Mouse (Mus musculus) WW6 (cell line): ENCODE measurements around the gene Zfp691.
A peak's percentile ranks its signal among the peaks of the same experiment; 100 is the strongest.

ENCODE experiments used
- DNase-seq: peaks from one replicate; pipeline ENCODE4 v3.0.0-alpha.2; 2013; ENCODE audit warnings: low read depth, low spot score

Zfp691 gene

DNA sequence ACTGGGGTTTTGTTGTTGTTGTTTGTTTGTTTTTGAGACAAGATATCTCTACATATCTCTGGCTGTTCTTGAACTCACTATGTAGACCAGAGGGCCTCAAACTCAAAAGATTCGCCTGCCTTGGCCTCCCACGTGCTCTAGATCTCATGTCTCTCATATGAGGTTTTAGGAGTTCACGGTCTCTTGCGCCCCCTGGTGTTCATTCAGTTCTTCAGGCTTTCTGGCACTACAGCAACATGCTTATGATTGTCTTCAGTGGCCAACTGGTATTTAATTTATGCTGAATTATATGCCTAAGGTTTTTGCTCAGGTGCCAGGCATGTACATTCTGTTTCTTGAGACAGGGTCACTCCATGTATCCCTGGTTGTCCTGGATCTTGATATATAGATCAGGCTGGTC lies 6.3 kb downstream of the Zfp691 start:
- peak; percentile 38 for DNase-seq

DNA sequence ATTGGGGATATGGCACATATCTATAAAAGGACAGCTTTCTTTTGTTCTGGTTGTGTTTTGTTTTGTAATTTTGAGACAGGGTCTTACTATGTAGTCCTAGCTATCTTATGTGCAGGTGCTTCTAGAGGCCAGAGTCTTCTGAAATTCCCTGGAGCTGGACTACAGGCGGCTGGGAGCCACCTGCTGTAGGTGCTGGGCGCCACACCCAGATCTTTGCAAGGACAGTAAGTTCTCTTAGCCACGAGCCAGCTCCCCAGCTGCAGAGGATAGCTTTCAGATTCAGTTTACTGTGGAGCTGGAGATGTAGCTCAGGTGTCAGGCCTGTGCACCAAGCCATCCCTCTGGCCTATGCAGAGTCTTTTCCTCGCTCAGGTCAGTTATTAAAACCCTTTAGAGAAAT lies 6.9 kb downstream of the Zfp691 start:
- no peak for DNase-seq

DNA sequence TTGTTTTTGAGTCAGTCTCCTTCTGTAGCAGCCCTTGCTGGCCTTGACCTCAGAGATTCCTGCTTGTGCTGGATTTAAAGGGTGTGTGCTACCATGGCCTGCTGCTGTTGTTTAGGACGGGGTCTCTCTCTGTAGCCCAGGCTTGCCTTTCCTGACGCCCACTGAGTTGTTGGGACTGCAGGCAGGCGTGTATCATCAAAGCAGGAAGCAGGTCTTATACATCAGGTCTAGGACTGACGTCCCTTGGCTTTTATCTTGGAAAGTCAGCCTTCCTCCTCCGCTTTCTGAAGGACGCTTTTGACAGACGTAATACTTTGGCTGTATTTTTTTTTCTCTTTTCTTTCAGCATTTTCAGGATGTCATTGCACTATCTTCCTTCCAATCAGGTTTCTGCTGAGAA lies 8.1 kb downstream of the Zfp691 start:
- DNase-seq: no peak

DNA sequence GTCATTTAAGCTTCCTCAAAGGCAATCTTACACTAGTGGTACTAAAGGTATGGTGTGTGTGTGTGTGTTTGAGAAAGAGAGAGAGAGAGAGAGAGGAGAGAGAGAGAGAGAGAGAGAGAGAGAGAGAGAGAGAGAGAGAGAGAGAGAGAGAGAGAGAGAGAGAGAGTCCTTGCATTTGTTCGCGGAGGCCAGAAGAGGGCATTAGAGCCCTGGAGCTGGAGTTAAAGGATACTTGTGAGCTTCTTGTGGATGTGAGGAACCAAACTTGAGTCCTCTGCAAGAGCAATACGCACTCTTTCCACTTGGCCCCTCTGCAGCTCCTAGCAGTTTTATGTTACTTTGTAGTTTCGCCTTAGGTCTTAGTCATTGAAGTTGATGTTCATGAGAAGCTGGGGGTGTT lies 11.0 kb downstream of the Zfp691 start:
- DNase-seq: no peak

DNA sequence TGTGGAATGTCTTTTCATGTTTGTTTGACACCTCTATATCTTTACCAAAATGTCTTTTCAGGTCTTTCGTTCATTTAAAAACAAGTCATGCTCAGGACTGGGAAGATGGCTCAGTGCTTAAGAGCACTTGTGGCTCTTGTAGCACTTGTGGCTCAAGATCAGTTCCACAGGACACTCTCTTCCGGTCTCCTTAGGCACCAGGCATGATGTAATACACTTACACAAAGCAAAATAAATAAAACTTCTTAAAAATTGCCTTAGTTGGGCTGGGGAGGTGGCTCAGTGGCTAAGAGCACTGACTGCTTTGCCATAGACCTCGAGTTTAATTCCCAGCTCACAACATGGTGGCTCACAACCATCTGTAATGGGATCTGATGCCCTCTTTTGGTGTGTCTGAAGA lies 12.6 kb downstream of the Zfp691 start:
- no peak for DNase-seq

DNA sequence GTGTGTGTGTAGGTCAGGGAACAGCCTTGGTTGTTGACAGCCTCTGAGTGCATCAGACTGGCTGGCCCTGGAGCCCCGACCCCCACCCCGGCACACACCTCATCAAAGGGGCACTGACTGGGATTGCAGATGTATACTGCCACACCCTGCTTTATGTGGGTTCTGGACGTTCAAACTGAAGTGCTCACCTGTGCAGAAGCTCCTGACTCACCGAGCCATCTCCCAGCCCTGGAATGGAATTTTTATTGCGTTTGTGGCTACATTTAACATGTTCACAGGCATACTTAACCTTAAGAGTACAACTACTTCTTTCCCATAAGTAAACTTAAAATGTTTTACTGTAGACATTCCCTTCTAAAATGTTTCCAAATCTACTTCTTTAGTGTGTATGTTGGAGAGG lies 16.1 kb downstream of the Zfp691 start:
- DNase-seq: no peak

DNA sequence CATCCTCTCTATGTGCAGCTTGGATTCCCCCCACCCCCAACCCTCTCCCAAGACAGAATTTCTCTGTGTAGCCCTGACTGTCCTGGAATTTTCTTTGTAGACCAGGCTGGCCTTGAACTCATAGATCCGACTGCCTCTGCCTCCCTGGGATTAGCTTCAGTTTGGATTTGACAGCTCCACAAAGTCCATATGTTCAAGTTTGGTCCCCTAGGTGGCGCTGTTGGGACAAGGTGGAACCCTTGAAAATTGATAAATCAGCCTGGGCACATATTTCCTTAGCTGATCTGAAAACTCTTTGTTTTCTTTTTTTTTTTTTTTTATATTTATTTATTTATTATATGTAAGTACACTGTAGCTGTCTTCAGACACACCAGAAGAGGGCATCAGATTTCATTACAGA lies 16.8 kb downstream of the Zfp691 start:
- no peak for DNase-seq

DNA sequence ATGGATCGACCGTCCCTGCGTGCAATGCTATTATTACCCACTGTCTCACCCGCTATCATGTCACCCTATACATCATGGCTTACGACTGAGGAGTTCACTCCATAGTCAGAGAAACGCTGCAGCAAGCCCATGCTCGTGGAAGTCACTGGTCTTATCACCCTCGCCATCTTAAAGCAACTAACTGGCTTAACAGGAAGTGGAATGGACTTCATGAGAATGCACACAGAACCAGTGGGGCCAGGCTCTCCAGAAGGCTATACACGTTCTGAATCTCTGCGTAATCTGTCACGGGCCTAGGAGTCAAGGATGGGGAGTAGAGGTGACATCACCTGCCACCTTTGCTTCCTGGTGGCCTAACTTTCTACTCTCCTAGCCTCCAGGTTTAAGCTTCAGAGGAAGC lies 25.3 kb downstream of the Zfp691 start:
- DNase-seq: no peak

DNA sequence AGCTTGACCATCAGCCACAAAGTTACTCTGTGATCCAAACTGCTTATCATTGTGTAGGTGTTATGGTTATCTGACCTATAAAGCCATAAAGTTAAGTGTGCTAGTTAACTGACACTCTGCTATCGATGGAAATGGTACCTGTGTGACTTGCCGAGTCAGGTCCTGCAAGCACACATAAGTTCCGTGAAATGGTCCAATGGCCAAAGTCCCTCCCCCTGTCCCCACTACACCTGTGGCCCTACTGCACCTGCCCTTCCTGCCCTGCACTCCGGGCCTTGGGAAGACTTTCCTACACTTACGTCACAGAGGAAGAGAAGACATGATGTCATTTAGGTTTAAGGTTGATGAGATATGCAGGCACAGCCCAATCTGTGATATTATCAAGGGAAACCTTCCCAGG lies 26.6 kb downstream of the Zfp691 start:
- DNase-seq: no peak

DNA sequence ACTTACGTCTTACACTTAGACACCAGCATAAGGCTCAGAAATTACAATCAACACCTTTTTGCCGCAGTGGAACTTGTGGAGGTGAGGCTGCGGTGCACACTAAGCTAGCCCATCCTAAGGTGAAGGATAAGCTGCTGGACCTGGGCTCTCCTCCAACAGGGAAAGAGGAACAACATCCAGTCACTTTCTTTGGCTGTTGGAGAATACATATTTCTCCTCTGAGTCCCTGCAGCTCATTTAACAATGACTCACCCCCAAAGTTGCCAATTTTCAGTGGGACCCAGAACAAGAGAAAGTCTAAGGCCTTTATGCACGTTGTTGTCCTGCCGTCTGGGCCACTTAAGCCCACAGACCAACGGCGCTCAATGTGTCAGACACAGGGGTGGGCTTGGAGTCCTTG lies 27.2 kb downstream of the Zfp691 start:
- DNase-seq: no peak

DNA sequence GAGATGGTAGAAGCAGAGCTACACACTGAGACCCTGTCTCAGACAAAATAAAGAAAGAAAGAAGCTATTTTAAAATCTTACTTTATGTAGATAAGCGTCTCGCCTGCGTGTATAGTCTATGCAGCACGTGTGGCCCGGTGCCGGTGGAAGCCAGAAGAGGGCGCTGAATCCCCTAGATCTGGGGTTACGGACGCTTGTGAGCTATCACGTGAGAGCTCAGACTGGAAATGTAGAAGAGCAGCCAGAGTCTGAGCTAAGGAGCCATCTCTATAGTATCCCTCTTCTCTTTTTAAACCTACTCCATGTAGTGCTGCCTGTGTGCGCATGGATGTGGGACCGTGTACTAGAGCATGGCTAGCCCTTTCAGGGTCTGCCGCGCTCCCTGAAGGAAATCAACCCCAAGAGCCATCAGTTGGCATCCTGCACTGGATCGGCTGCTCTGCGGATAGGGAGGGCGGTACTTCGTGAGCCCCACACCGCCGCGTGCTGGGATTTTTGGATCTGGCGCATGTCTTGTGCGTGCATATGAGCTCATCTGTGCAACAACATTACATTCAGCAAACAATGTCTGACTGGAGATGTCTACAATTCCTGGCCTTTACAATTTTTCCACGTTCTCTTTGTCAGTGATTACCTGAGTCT lies 31.6 kb downstream of the Zfp691 start:
- peak; percentile 69 for DNase-seq

DNA sequence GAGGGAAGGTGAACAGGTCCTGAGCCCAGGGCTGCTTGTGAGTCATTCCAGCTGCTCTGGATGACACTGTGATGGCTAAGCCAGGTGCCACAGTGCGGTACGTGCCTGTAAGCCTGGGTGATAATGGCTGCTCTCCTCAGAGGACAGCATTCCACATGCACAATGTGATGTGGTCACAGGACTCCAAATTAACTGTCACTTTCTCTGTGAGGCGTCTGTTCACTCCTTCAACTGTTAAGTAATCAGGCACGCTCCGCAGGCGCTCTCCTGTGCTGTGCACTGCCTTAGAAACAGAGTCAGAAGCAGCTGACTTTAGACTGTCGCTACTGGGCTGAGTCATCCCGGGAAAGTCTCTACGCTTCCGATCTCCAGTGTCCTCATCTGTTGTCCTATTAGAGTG lies 32.8 kb downstream of the Zfp691 start:
- DNase-seq: no peak

DNA sequence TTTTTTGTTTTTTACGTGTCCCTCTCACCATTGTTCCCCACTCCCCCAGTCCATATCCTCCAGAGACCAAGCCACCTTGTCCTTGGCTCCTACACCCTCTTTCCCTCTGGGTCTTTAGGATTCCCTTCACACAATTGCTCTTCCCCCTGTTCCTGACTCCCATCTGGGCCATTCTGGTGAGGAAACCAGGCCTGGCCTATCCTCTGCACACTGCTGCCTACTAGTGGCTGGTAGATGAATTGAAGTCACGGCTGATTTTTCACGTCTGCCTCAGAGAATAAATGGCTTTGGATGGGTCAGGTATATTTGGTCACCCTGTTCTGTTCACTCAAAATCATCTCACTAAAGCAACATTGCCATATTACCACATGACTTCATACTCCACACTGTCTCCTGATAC lies 33.9 kb downstream of the Zfp691 start:
- DNase-seq: no peak

DNA sequence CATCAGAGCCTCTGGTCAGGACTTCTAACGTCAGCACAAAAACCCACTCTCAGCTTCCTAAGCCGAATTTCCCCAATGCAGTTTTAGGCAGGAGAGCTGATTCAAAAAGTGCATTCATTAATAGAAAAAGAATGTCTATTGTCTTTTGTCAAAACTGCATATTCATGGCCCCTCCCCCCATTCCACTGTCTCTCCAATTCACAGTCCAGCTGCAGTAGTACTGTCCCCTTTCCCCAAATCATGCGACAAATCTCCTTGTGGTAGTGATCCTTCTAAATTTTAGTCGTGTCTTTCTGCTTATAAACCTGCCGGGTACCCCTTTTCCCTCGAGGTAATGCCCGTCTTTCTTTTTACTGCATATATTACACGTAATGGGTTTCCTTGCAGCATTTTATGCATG lies 35.2 kb downstream of the Zfp691 start:
- DNase-seq: no peak

DNA sequence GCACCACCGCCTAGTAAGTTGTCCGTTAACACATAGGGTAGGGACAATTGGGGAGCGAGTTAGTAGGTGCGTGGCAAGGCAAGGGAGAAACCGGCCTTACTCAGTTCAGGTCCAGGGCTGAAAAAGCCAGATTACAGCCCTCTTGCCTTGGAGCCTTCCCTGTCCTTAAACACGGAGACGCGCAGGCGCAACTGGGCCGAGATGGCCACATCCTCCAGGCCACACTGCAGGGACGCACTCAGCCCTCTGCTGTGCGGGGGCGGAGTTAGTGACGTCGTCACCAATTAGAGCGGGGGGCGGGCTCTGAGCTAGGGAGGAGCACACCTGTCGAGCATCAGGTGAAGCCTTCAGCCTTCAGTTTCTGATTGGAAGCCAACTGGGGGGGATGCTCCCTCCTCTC lies 35.8 kb downstream of the Zfp691 start:
- DNase-seq: peak; percentile 68

DNA sequence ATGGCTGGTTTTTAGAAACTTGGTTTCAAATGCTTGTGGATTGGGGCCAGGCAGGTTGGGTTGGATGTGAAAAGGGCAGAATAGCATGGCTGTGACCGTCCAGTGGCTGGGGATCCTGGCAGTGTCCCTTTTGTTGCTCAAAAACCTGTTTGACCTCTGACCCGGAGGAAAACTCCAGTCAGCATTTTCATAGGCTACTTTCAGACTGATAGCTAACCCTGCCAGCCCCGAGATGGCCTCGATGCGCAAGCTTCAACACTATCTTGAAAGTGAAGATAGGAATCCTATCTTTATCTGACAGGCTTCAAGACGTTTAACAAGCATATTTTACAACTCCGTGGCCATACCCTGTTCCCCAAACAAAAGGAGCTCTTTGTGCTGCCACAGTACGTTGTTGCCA lies 36.7 kb downstream of the Zfp691 start:
- DNase-seq: no peak

DNA sequence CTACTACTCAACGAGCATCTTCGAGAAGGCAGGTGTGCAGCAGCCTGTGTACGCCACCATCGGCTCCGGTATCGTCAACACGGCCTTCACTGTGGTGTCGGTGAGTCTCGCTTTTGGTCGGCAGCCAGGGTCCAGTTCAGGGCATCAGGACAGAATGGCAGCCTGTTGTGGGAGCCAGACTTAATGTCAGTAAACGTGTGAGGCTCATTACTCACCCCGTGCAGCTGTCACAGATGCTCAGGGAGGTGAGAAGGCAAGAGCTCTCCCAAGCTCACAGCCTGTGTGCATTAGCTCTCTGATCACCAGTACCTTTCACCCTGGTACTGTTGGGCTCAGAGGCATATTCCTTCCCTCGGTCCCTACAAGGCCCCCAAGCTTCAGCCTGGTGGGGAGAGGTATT lies 40.1 kb downstream of the Zfp691 start:
- no peak for DNase-seq

DNA sequence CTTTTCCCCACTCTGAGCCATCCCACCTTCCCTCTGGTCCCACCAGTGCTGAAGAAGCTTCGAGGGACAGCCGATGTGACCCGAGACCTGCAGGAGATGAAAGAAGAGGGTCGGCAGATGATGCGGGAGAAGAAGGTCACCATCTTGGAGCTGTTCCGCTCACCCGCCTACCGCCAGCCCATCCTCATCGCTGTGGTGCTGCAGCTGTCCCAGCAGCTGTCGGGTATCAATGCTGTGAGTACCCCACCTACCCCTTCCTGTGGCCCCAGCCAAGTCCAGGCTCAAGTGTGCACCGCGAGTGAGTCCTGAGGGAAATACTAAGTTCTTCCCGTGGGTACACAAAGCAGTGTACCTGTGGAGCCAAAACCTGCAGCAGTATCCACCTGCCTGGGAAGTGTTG lies 40.7 kb downstream of the Zfp691 start:
- no peak for DNase-seq

DNA sequence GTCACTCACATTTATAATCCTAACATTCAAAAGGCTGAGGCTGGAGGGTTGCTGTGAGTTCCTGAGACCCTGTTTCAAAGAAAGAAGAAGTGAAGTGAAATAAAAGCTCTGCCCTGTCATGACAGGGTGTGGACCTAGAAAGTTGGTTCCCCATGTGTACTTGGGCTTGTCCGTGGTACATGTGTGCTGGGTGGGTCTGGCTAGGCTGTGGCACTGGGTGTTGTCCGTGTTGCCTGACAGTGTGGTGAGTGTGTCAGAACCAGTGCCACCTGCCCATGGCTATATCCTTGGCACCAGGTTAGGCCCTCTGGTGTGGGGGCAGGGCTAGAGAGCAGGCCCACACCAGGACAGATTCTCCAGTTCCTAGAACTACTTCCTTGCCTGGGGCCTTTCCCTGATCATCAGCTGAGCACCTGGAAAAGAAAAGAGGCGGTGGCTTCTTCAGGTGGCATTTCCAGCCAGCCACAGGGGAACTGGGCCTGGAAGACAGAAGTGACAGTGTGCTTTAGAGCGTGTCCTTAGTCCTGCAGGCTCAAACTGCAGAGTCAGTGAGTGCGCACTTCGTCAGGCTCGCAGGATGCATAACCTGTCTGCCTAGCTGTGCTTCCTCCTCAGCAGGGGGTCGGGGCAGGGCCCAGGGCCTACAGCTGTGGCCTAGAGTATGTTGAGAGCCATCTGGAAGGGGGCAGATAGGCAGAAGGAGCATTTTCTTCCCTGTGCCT lies 42.6 kb downstream of the Zfp691 start:
- DNase-seq: no peak

DNA sequence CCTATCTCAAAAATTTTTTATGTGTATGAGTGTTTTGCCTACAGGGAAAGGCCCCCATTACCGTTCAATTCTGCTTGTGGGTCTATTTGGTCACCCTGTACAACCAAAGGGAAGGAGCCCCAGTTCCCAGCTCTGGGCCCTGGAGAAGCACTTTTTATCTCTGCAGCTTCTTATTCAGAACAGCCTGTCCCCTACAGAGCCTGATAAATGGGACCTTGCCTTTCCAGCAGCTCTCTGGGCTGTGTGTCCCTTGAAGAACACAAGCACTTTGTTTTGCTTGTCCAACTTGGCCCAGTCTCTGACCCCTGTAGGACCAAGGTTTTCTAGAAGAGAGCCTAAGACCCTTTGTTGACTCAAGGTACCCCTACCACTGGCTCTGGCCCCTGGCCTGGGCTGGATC lies 44.9 kb downstream of the Zfp691 start:
- DNase-seq: no peak

DNA sequence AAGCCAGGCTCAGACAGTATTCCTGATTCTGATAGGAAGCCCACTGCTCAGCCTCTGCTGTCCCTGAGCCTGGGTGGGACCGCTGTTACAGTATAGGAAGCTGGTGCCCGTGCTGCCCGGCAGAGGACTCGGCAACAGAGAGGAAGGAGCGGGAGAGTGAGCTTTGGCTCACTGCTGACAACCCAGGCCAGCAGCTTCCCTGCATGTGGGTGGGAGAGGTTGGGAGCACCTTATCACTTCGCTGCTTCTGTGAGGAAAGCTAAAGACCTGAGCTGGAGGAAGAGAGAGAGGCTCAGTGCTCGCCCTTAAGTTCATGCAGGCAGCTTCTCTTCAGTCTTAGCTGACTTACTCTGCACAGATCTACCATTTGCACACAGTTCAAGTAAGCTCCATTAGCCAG lies 45.4 kb downstream of the Zfp691 start:
- DNase-seq: no peak

DNA sequence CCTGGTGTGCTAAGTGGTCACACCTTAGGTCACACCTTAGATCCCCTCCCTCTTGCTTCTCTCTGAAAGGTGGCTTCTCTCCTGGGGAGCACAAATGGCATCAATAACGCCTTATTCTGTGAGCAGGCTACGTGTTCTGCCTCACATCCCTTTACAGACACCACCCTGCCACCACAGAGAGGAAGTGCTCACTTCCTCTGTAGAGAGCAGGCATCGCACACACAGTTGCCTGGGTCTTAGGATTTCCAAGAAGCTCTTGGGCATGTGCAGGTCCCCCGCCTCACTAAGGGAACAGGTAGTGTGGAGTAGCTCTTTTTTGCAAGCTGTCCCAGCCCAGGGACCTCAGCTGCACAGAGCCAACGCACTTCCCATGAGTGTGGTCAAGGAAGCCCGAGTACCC lies 46.8 kb downstream of the Zfp691 start:
- no peak for DNase-seq

DNA sequence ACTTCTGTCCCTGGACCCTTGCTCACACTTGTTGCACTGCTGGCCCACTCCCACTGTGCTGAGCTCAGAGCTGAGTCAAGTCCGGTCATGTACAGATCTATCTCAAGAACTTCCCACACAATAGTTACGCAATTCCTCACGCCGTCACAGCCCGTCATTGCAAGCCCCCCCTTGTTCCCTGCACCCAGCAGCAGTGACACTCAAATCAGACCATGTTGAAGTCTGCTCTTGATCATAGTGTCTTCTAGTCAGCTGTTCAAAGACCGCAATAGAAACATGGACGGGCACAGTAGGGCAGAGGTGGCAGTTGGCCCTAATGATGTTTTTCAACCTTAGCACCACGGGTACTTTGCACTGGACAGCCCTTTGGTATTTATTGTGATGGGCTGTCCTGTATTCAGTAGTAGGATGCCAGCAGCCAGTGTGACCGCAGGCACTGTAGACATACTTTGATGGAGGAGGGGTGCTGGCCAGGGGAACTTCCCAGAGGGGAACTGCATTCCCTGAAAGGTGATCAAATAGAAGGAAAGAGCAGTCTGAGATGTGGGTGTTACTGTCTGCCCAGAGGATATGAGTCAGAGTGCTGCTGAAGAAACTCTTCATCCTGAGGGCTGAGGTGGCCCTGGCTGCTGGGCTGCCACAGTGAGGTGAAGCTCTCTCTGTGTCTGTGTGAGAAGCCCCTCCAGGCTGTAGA lies 48.3 kb downstream of the Zfp691 start:
- no peak for DNase-seq
